Mouse (Mus musculus) liver, embryonic 11.5 days (tissue): ENCODE measurements around the gene Vmn2r92. TPM values are rescaled to one million over a fixed set of nuclear protein-coding genes. Genes with fewer than 3 reads are reported as not detected.
"Not testable (repeated sequence)": the region's sequence is repeated elsewhere in the genome, so short reads cannot be mapped to it uniquely, and the experiment has no call there.

Source experiments
- ATAC-seq: fragments of 200-750 bp; cut with Nextera tagmentation; replicated peaks from 2 replicates; pipeline ENCODE4 v1.8.0; 2017; ENCODE audit warnings: moderate number of reproducible peaks, mild to moderate bottlenecking, moderate TSS enrichment, moderate library complexity; ENCODE audit not compliant: low FRiP score
- DNase-seq: peaks from one replicate; pipeline ENCODE4 v3.0.0-alpha.2; 2017; ENCODE audit warnings: low spot score
- H3K27ac ChIP-seq: fragments of 300-500 bp; sonication (generic); 2 replicates; pipeline ENCODE4 v1.5.1; 2014; ENCODE audit warnings: mild to moderate bottlenecking, low read depth, low read length, control low read depth
- H3K27me3 ChIP-seq: fragments of 300-500 bp; sonication (generic); replicated peaks from 2 replicates; pipeline ENCODE4 v1.6.1; 2014; ENCODE audit warnings: low read length, mixed read lengths; ENCODE audit not compliant: control insufficient read depth, insufficient read depth
- H3K36me3 ChIP-seq: fragments of 300-500 bp; sonication (generic); 2 replicates; pipeline ENCODE4 v1.6.1; 2014; ENCODE audit warnings: mild to moderate bottlenecking, low read length, moderate library complexity, mixed read lengths; ENCODE audit not compliant: control insufficient read depth, insufficient read depth
- H3K4me1 ChIP-seq: fragments of 300-500 bp; sonication (generic); replicated peaks from 2 replicates; pipeline ENCODE4 v1.6.1; 2014; ENCODE audit warnings: low read length, mixed read lengths; ENCODE audit not compliant: control insufficient read depth, insufficient read depth
- H3K4me2 ChIP-seq: fragments of 300-500 bp; sonication (generic); 2 replicates; pipeline ENCODE4 v1.6.1; 2014; ENCODE audit warnings: mild to moderate bottlenecking, control low read depth, moderate library complexity
- H3K4me3 ChIP-seq: fragments of 300-500 bp; sonication (generic); 2 replicates; pipeline ENCODE4 v1.5.1; 2014; ENCODE audit warnings: low read depth, low read length, control low read depth
- H3K9ac ChIP-seq: fragments of 300-500 bp; sonication (generic); 2 replicates; pipeline ENCODE4 v1.6.1; 2014; ENCODE audit warnings: low read depth, low read length, control low read depth
- H3K9me3 ChIP-seq: fragments of 300-500 bp; sonication (generic); 2 replicates; pipeline ENCODE4 v1.6.1; 2016; ENCODE audit warnings: low read length, inconsistent platforms, mixed read lengths; ENCODE audit not compliant: control insufficient read depth
- WGBS: fragments of 180-500 bp; shearing (Covaris S2); extraction: QIAGEN DNeasy Blood & Tissue Kit; methylation state at CpG from one replicate; pipeline ENCODE4 v1.1.7; 2014; 5-methylcytosine and 5-hydroxymethylcytosine counted together
- polyA plus RNA-seq: library from polyadenylated mRNA; unstranded; fragments of >200 nt; fragmentation: Nextera tagmentation; extraction: Ambion mirVana; gene quantifications from 2 replicates; pipeline ENCODE4 v1.2.1, GENCODE M21; 2014

Vmn2r92 gene
- polyA plus RNA-seq = not detected in 2 replicates

DNA sequence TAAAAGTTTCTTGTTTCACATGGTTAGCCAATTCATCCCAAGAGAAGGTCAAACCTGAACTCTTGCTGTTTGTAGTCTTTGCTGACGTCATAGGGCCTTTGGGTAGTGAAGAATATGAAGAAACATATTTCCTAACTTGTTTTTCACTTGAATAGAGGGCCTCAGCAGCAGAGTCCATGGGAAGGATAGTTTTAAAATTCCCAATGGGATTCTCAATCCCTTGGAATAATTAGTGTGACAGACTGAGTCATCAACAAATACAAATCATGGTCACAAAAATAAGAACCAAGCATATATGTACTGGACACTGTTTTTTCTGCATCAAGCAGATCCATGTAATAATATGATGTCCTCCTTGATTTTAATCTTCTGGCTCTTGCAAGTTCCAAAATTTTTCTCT lies at the start of gene Vmn2r92:
Gene Vmn2r92 (plus strand): TSS at position 301 of the 400 bp plus-strand sequence.
- not testable (repeated sequence) for H3K27me3 ChIP-seq, H3K4me1 ChIP-seq, H3K36me3 ChIP-seq, H3K9ac ChIP-seq, H3K4me2 ChIP-seq, ATAC-seq, H3K4me3 ChIP-seq, H3K27ac ChIP-seq, DNase-seq, H3K9me3 ChIP-seq
- 61% methylated on average over 1 of the region's 1 CpGs for WGBS

- not testable (repeated sequence) for DNase-seq, ATAC-seq
- WGBS = 79% methylated on average over 3 of the region's 3 CpGs
These were observed 49.4 kb upstream of the Vmn2r92 start for GRCm38 (mm10) chr17:18102265-18102664.

GRCm38 (mm10) chr17:18161194-18161593 lies 9.5 kb downstream of the Vmn2r92 start:
- H3K27me3 ChIP-seq, H3K36me3 ChIP-seq, H3K9ac ChIP-seq, DNase-seq, ATAC-seq, H3K4me3 ChIP-seq, H3K9me3 ChIP-seq, H3K27ac ChIP-seq, H3K4me1 ChIP-seq, H3K4me2 ChIP-seq: not testable (repeated sequence)
- WGBS = 56% methylated on average over 2 of the region's 2 CpGs

More at GRCm38 (mm10) chr17:18102265-18102664, 49.4 kb upstream of the Vmn2r92 start:
- not testable (repeated sequence) for H3K9ac ChIP-seq, H3K27me3 ChIP-seq, H3K4me1 ChIP-seq, H3K9me3 ChIP-seq, H3K4me2 ChIP-seq, H3K36me3 ChIP-seq, H3K4me3 ChIP-seq, H3K27ac ChIP-seq

GRCm38 (mm10) chr17:18189732-18190131 lies 38.0 kb downstream of the Vmn2r92 start:
- no peak for DNase-seq
- Histone ChIP-seq H3K27me3 (no peaks in the 10 kb centered on the region), H3K36me3 (no peaks in the 10 kb centered on the region), H3K9ac (no peak overlapping the region), H3K4me3 (no peak overlapping the region), H3K4me2 (no peak overlapping the region), H3K27ac (no peak overlapping the region), H3K9me3 (no peaks in the 10 kb centered on the region; the same call in 1 of the 2 replicates), H3K4me1 (no peaks in the 10 kb centered on the region)
- WGBS = 77% methylated on average over 1 of the region's 1 CpGs
- ATAC-seq = no peak

GRCm38 (mm10) chr17:18221300-18221699 lies 69.6 kb downstream of the Vmn2r92 start:
- no peaks in the 10 kb centered on the region for H3K4me1 ChIP-seq
- H3K36me3 ChIP-seq = no peaks in the 10 kb centered on the region
- no peak overlapping the region for H3K4me3 ChIP-seq
- ATAC-seq (no peak), DNase-seq (no peak)
- no peak overlapping the region for H3K27ac ChIP-seq
- no peak overlapping the region for H3K9ac ChIP-seq
- no peaks in the 10 kb centered on the region for H3K27me3 ChIP-seq
- peaks cover 7% of the 10 kb centered on the region for H3K9me3 ChIP-seq
- H3K4me2 ChIP-seq = no peak overlapping the region

- Histone ChIP-seq H3K27me3 (no peaks in the 10 kb centered on the region), H3K4me1 (no peaks in the 10 kb centered on the region), H3K9me3 (no peaks in the 10 kb centered on the region; the same call in 1 of the 2 replicates), H3K4me3 (no peak overlapping the region), H3K9ac (no peak overlapping the region), H3K27ac (no peak overlapping the region), H3K4me2 (no peak overlapping the region), H3K36me3 (no peaks in the 10 kb centered on the region)
- ATAC-seq (no peak), DNase-seq (no peak)
- WGBS = 72% methylated on average over 2 of the region's 2 CpGs
These were observed 80.3 kb downstream of the Vmn2r92 start for GRCm38 (mm10) chr17:18231996-18232395.

DNA sequence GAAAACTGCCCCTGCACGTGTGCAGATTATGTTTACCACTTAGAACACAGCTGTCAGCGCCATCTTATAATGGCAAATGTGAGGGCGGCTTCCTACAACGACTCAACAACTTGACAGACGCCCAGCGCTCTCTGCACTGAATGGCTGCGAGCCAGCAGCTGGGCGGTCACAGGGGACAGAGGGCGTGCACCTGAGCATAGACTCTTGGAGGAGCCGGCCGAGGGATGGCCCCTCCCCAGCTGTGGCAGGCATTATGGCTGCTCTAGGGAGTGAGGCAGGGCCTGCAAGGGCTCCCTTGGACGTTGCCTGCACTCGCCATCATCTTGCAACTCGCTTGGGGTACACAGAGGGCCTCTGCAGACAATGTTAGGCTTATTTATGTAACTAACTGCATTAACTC lies 85.2 kb downstream of the Vmn2r92 start:
- no peaks in the 10 kb centered on the region for H3K4me1 ChIP-seq
- WGBS = 81% methylated on average over 13 of the region's 14 CpGs
- no peak overlapping the region for H3K4me2 ChIP-seq
- no peak overlapping the region for H3K27ac ChIP-seq
- H3K36me3 ChIP-seq = no peaks in the 10 kb centered on the region
- DNase-seq (no peak), ATAC-seq (no peak)
- no peaks in the 10 kb centered on the region for H3K27me3 ChIP-seq
- no peak overlapping the region for H3K4me3 ChIP-seq
- no peak overlapping the region for H3K9ac ChIP-seq
- no peaks in the 10 kb centered on the region; the same call in none of the 2 replicates for H3K9me3 ChIP-seq

Other genes with a start within 250 kb of the Vmn2r92 start
- not detected in 2 replicates for gene Fpr-rs4, start 130.2 kb upstream of the Vmn2r92 start, polyA plus RNA-seq
- not detected in 2 replicates for gene Vmn2r124, start 102.5 kb upstream of the Vmn2r92 start, polyA plus RNA-seq
- not detected in 2 replicates for gene Vmn2r91, start 66.9 kb upstream of the Vmn2r92 start, polyA plus RNA-seq
- not detected in 2 replicates for gene Vmn2r94, start 125.9 kb downstream of the Vmn2r92 start, polyA plus RNA-seq
- gene Vmn2r93, start 146.2 kb downstream of the Vmn2r92 start, polyA plus RNA-seq = not detected in 2 replicates